ENCODE assay signal across 7 mouse cellular contexts in the genomic region with DNA sequence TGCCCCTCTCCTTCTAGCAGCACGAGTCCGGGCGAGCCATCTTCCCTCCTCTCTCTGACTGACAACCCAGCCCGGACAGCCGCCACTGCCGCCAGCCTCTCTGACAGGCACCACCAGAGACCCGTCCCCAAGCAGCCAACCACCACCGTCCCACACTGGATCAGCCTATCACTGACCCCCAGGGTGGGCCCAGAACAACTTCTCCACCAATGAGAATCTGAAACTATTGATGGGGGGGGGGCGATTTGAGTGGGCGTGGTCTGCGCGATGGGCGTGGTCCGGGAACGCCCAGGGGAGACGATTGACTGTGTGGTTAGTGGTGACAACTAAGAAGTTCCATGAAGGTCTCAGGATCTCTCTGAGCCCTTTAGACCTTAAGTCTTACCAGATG. TPM values are rescaled to one million over a fixed set of nuclear protein-coding genes. Genes with fewer than 3 reads are reported as not detected.
DNase-seq lines count a peak whose midpoint lies in the region; ATAC-seq lines count a peak whose summit lies in the region.

A gene (minus strand): TSS at position 112 of the 391 bp plus-strand sequence.

- intact Hi-C loops in left cerebral cortex, postnatal 36 days (cut with DNase I) = loop anchor here (1.0 kb wide), 1 partner anchor 47 kb away; no protein-coding TSS in a partner anchor

- ATAC-seq in intestine, embryonic 15.5 days = peak; percentile 100
- peak; percentile 100 for ATAC-seq in midbrain, embryonic 11.5 days (ENCODE audit: low FRiP score)

- no peaks in the 10 kb centered on the region for H3K36me3 ChIP-seq in intestine, embryonic 15.5 days
- H3K36me3 ChIP-seq in midbrain, embryonic 11.5 days (ENCODE audit: control insufficient read depth, insufficient read depth, low read length) = no peaks in the 10 kb centered on the region

- under 1% methylated on average over 12 of the region's 16 CpGs for WGBS in intestine, embryonic 15.5 days
- WGBS in midbrain, embryonic 11.5 days = 3% methylated on average over 16 of the region's 16 CpGs

- H3K4me2 ChIP-seq in intestine, embryonic 15.5 days (replicated peaks) = peak within 1 kb of the TSS; percentile 94
- H3K4me2 ChIP-seq in midbrain, embryonic 11.5 days = peak within 1 kb of the TSS; percentile 91

- H3K27me3 ChIP-seq in intestine, embryonic 15.5 days (replicated peaks) = no peaks in the 10 kb centered on the region
- H3K27me3 ChIP-seq in midbrain, embryonic 11.5 days (ENCODE audit: control insufficient read depth, insufficient read depth, low read length) = no peaks in the 10 kb centered on the region

- H3K9ac ChIP-seq in intestine, embryonic 15.5 days = peak within 1 kb of the TSS; percentile 74
- H3K9ac ChIP-seq in midbrain, embryonic 11.5 days (ENCODE audit: low read length) = peak within 1 kb of the TSS; percentile 90

- DNase-seq in adrenal gland, adult 18-20 months (ENCODE audit: low spot score in 2 of 2) = peak; percentile 93 to 95
- peak; percentile 95 for DNase-seq in embryo, embryonic 11 days
- DNase-seq in gastrocnemius, postnatal 25 days = peak; percentile 97
- DNase-seq in left cerebral cortex, postnatal 36 days (ENCODE audit: low spot score in 2 of 2) = peak; percentile 88 to 91
- DNase-seq in midbrain, embryonic 11.5 days (ENCODE audit: low spot score, missing footprints) = peak; percentile 99
- DNase-seq in skeletal muscle tissue, adult 2 months (ENCODE audit: low read depth, low spot score) = peak; percentile 96

- peak within 1 kb of the TSS; percentile 89 for H3K4me3 ChIP-seq in intestine, embryonic 15.5 days (replicated peaks)
- H3K4me3 ChIP-seq in midbrain, embryonic 11.5 days (ENCODE audit: low read depth, low read length) = peak within 1 kb of the TSS; percentile 79

- H3K27ac ChIP-seq in intestine, embryonic 15.5 days = peak within 1 kb of the TSS; percentile 82
- peak within 1 kb of the TSS; percentile 72 for H3K27ac ChIP-seq in midbrain, embryonic 11.5 days (ENCODE audit: low read depth, low read length)

- H3K4me1 ChIP-seq in intestine, embryonic 15.5 days (replicated peaks) = peaks cover 3% of the 10 kb centered on the region; the same call in 1 of the 2 replicates
- peaks cover 6% of the 10 kb centered on the region for H3K4me1 ChIP-seq in midbrain, embryonic 11.5 days (ENCODE audit: control insufficient read depth, insufficient read depth, low read length)

- H3K9me3 ChIP-seq in intestine, embryonic 15.5 days = no peaks in the 10 kb centered on the region
- no peaks in the 10 kb centered on the region for H3K9me3 ChIP-seq in midbrain, embryonic 11.5 days (ENCODE audit: control insufficient read depth, low read length)

RNA-seq across cellular contexts. Expression of the gene that starts here (rescaled TPM):
- 100 to 1,000 TPM in 1 of 2 experiments, 10 to 100 TPM in 1; 51.9 to 156 TPM for total RNA-seq in adrenal gland, adult 18-20 months (2021)
- total RNA-seq in gastrocnemius, postnatal 25 days (2021) = 1 to 10 TPM; 7.1 to 8.1 TPM
- 14.3 and 16.1 TPM in 2 replicates for polyA plus RNA-seq in intestine, embryonic 15.5 days (2015; fragmentation: Nextera tagmentation; extraction: Ambion mirVana)
- total RNA-seq in left cerebral cortex, postnatal 36 days (2021) = 10 to 100 TPM; 14.6 to 20.0 TPM
- polyA plus RNA-seq in midbrain, embryonic 11.5 days (2014; fragmentation: Nextera tagmentation; extraction: Ambion mirVana) = 34.3 and 36.0 TPM in 2 replicates

Comparison
In these comparisons a context has a peak if more than half of its experiments do, and no peak if none do; other contexts are left out.
1. Peak in every context shown above with its lines: DNase-seq, ATAC-seq, H3K4me3 ChIP-seq and H3K27ac ChIP-seq.